Mouse (Mus musculus): Measurements from ENCODE around the gene Card19. TPM values are rescaled to one million over a fixed set of nuclear protein-coding genes. Genes with fewer than 3 reads are reported as not detected.

Gene Card19
- total RNA-seq, 2 experiments from 2014 or later = 48.0 to 48.7 TPM

GRCm38 (mm10) chr13:49180691-49181090 is 35.1 kb downstream of the Card19 start:
- intact Hi-C loops (cut with DNase I; ENCODE audit: low total_unique reads) = no loop called here
- DNase-seq = no peak

- no peak for DNase-seq
- intact Hi-C loops (cut with DNase I; ENCODE audit: low total_unique reads) = no loop called here
Measured at GRCm38 (mm10) chr13:49180274-49180673, 35.6 kb downstream of the Card19 start.

- intact Hi-C loops (cut with DNase I; ENCODE audit: low total_unique reads) = loop anchor here (10.0 kb wide), 1 partner anchor 524 kb away; no protein-coding TSS in a partner anchor
- DNase-seq = peak; percentile 69
Measured at GRCm38 (mm10) chr13:49178839-49179585, 36.8 kb downstream of the Card19 start.

GRCm38 (mm10) chr13:49175509-49175908 is 40.3 kb downstream of the Card19 start:
- no peak for DNase-seq
- intact Hi-C loops (cut with DNase I; ENCODE audit: low total_unique reads) = loop anchor here (10.0 kb wide), 1 partner anchor 521 kb away; no protein-coding TSS in a partner anchor

GRCm38 (mm10) chr13:49172971-49173596 is 42.8 kb downstream of the Card19 start:
- intact Hi-C loops (cut with DNase I; ENCODE audit: low total_unique reads) = loop anchor here (2.0 to 10.0 kb wide), 2 partner anchors 120 to 518 kb away; no protein-coding TSS in a partner anchor

GRCm38 (mm10) chr13:49172335-49172734 is 43.5 kb downstream of the Card19 start:
- DNase-seq = no peak
- intact Hi-C loops (cut with DNase I; ENCODE audit: low total_unique reads) = loop anchor here (2.0 to 10.0 kb wide), 2 partner anchors 120 to 518 kb away; no protein-coding TSS in a partner anchor

More at GRCm38 (mm10) chr13:49172971-49173596, 42.8 kb downstream of the Card19 start:
- DNase-seq = peak; percentile 88

GRCm38 (mm10) chr13:49171729-49172128 is 44.1 kb downstream of the Card19 start:
- intact Hi-C loops (cut with DNase I; ENCODE audit: low total_unique reads) = loop anchor here (2.0 to 10.0 kb wide), 2 partner anchors 119 to 517 kb away; no protein-coding TSS in a partner anchor
- DNase-seq = no peak

GRCm38 (mm10) chr13:49170623-49171022 is 45.2 kb downstream of the Card19 start:
- intact Hi-C loops (cut with DNase I; ENCODE audit: low total_unique reads) = loop anchor here (10.0 kb wide), 1 partner anchor 516 kb away; no protein-coding TSS in a partner anchor
- DNase-seq = no peak

- DNase-seq = peak; percentile 92
- intact Hi-C loops (cut with DNase I; ENCODE audit: low total_unique reads) = loop anchor here (10.0 kb wide), 1 partner anchor 515 kb away; no protein-coding TSS in a partner anchor
Measured at GRCm38 (mm10) chr13:49169448-49170207, 46.2 kb downstream of the Card19 start.

- DNase-seq = no peak
- intact Hi-C loops (cut with DNase I; ENCODE audit: low total_unique reads) = no loop called here
Measured at GRCm38 (mm10) chr13:49167081-49167480, 48.8 kb downstream of the Card19 start.

GRCm38 (mm10) chr13:49163645-49164044 is 52.2 kb downstream of the Card19 start:
- no peak for DNase-seq

GRCm38 (mm10) chr13:49162722-49163121 is 53.1 kb downstream of the Card19 start:
- intact Hi-C loops (cut with DNase I; ENCODE audit: low total_unique reads) = no loop called here
- no peak for DNase-seq

More at GRCm38 (mm10) chr13:49163645-49164044, 52.2 kb downstream of the Card19 start:
- intact Hi-C loops (cut with DNase I; ENCODE audit: low total_unique reads) = no loop called here

- no peak for DNase-seq
- intact Hi-C loops (cut with DNase I; ENCODE audit: low total_unique reads) = no loop called here
Measured at GRCm38 (mm10) chr13:49161236-49161635, 54.6 kb downstream of the Card19 start.

- no peak for DNase-seq
- intact Hi-C loops (cut with DNase I; ENCODE audit: low total_unique reads) = no loop called here
Measured at GRCm38 (mm10) chr13:49158040-49158713, 57.7 kb downstream of the Card19 start.

- intact Hi-C loops (cut with DNase I; ENCODE audit: low total_unique reads) = no loop called here
- no peak for DNase-seq
Measured at GRCm38 (mm10) chr13:49156645-49157044, 59.2 kb downstream of the Card19 start.

GRCm38 (mm10) chr13:49154621-49155020 is 61.2 kb downstream of the Card19 start:
- DNase-seq = no peak
- intact Hi-C loops (cut with DNase I; ENCODE audit: low total_unique reads) = no loop called here

- DNase-seq = no peak
- intact Hi-C loops (cut with DNase I; ENCODE audit: low total_unique reads) = no loop called here
Measured at GRCm38 (mm10) chr13:49154028-49154427, 61.8 kb downstream of the Card19 start.
